Mouse (Mus musculus): ENCODE measurements around the gene D8Ertd738e. TPM values are rescaled to one million over a fixed set of nuclear protein-coding genes. Genes with fewer than 3 reads are reported as not detected.

The D8Ertd738e gene
- polyA plus RNA-seq, 1 experiment: not detected

GRCm38 (mm10) chr8:84207811-84208210 is 41.7 kb downstream of the D8Ertd738e start:
- peaks cover 35% of the 10 kb centered on the region for H3K4me1 ChIP-seq (ENCODE audit: control insufficient read depth, insufficient read depth, low read length)
- no peak overlapping the region for H3K4me3 ChIP-seq (ENCODE audit: insufficient read depth, low read depth, low read length)
- H3K27ac ChIP-seq (ENCODE audit: insufficient read depth, low read depth, low read length): 0 out of 2 replicates have a peak overlapping the region, but pooled peaks have one; percentile 2
- WGBS: 71% methylated on average over 7 of the region's 7 CpGs
- TF ChIP-seq POLR2A (IDR thresholded peaks at IDR 0.05; ENCODE audit: insufficient read depth, low read depth, low read length) (no peak), CTCF (IDR thresholded peaks at IDR 0.05; ENCODE audit: insufficient read depth, low read depth, low read length) (no peak)

GRCm38 (mm10) chr8:84206666-84207065 is 42.9 kb downstream of the D8Ertd738e start:
- WGBS: 95% methylated on average over 3 of the region's 3 CpGs
- H3K4me1 ChIP-seq (ENCODE audit: control insufficient read depth, insufficient read depth, low read length): peaks cover 45% of the 10 kb centered on the region
- no peak overlapping the region for H3K4me3 ChIP-seq (ENCODE audit: insufficient read depth, low read depth, low read length)
- no peak overlapping the region for H3K27ac ChIP-seq (ENCODE audit: insufficient read depth, low read depth, low read length)
- TF ChIP-seq POLR2A (IDR thresholded peaks at IDR 0.05; ENCODE audit: insufficient read depth, low read depth, low read length) (no peak), CTCF (IDR thresholded peaks at IDR 0.05; ENCODE audit: insufficient read depth, low read depth, low read length) (no peak)

GRCm38 (mm10) chr8:84205073-84205472 is 44.4 kb downstream of the D8Ertd738e start:
- TF ChIP-seq POLR2A (IDR thresholded peaks at IDR 0.05; ENCODE audit: insufficient read depth, low read depth, low read length): no peak
- H3K4me3 ChIP-seq (ENCODE audit: insufficient read depth, low read depth, low read length): no peak overlapping the region
- H3K4me1 ChIP-seq (ENCODE audit: control insufficient read depth, insufficient read depth, low read length): peaks cover 56% of the 10 kb centered on the region
- 93% methylated on average over 5 of the region's 5 CpGs for WGBS
- H3K27ac ChIP-seq (ENCODE audit: insufficient read depth, low read depth, low read length): no peak overlapping the region

GRCm38 (mm10) chr8:84203975-84204772 is 45.3 kb downstream of the D8Ertd738e start:
- 63% methylated on average over 13 of the region's 13 CpGs for WGBS
- H3K4me1 ChIP-seq (ENCODE audit: control insufficient read depth, insufficient read depth, low read length): peaks cover 53% of the 10 kb centered on the region

GRCm38 (mm10) chr8:84202938-84203917 is 46.3 kb downstream of the D8Ertd738e start:
- peaks cover 50% of the 10 kb centered on the region for H3K4me1 ChIP-seq (ENCODE audit: control insufficient read depth, insufficient read depth, low read length)
- TF ChIP-seq POLR2A (IDR thresholded peaks at IDR 0.05; ENCODE audit: insufficient read depth, low read depth, low read length) (peak; percentile 40; the same call in 1 of the 2 replicates), CTCF (IDR thresholded peaks at IDR 0.05; ENCODE audit: insufficient read depth, low read depth, low read length) (no peak)
- WGBS: 9% methylated on average over 34 of the region's 34 CpGs
- H3K27ac ChIP-seq (ENCODE audit: insufficient read depth, low read depth, low read length): peak overlapping the region; percentile 76
- H3K4me3 ChIP-seq (ENCODE audit: insufficient read depth, low read depth, low read length): peak overlapping the region; percentile 34

More at GRCm38 (mm10) chr8:84203975-84204772, 45.3 kb downstream of the D8Ertd738e start:
- peak overlapping the region; percentile 76 for H3K27ac ChIP-seq (ENCODE audit: insufficient read depth, low read depth, low read length)
- TF ChIP-seq POLR2A (IDR thresholded peaks at IDR 0.05; ENCODE audit: insufficient read depth, low read depth, low read length): no peak
- no peak for TF ChIP-seq CTCF (IDR thresholded peaks at IDR 0.05; ENCODE audit: insufficient read depth, low read depth, low read length)
- peak overlapping the region; percentile 34 for H3K4me3 ChIP-seq (ENCODE audit: insufficient read depth, low read depth, low read length)

- 62% methylated on average over 9 of the region's 9 CpGs for WGBS
- no peak for TF ChIP-seq POLR2A (IDR thresholded peaks at IDR 0.05; ENCODE audit: insufficient read depth, low read depth, low read length)
- peak overlapping the region; percentile 76 for H3K27ac ChIP-seq (ENCODE audit: insufficient read depth, low read depth, low read length)
Observed at GRCm38 (mm10) chr8:84202466-84202865, 47.1 kb downstream of the D8Ertd738e start.

GRCm38 (mm10) chr8:84201545-84202245 is 47.8 kb downstream of the D8Ertd738e start:
- H3K27ac ChIP-seq (ENCODE audit: insufficient read depth, low read depth, low read length): peak overlapping the region; percentile 76

More at GRCm38 (mm10) chr8:84202466-84202865, 47.1 kb downstream of the D8Ertd738e start:
- H3K4me1 ChIP-seq (ENCODE audit: control insufficient read depth, insufficient read depth, low read length): peaks cover 54% of the 10 kb centered on the region
- no peak overlapping the region for H3K4me3 ChIP-seq (ENCODE audit: insufficient read depth, low read depth, low read length)

More at GRCm38 (mm10) chr8:84201545-84202245, 47.8 kb downstream of the D8Ertd738e start:
- Histone ChIP-seq H3K4me3 (ENCODE audit: insufficient read depth, low read depth, low read length) (peak overlapping the region; percentile 47), H3K4me1 (ENCODE audit: control insufficient read depth, insufficient read depth, low read length) (peaks cover 59% of the 10 kb centered on the region)
- TF ChIP-seq CTCF (IDR thresholded peaks at IDR 0.05; ENCODE audit: insufficient read depth, low read depth, low read length) (no peak), POLR2A (IDR thresholded peaks at IDR 0.05; ENCODE audit: insufficient read depth, low read depth, low read length) (no peak)
- 62% methylated on average over 15 of the region's 15 CpGs for WGBS
